Mouse (Mus musculus): Measurements from ENCODE around the gene Ankrd13c.

Ankrd13c gene

GRCm38 (mm10) chr3:157952716-157953115 lies 5.7 kb downstream of the Ankrd13c start:
- DNase-seq (ENCODE audit: low read depth in 1 of 2, low spot score in 2 of 2): no peak

GRCm38 (mm10) chr3:157955466-157955865 lies 8.4 kb downstream of the Ankrd13c start:
- no peak for DNase-seq (ENCODE audit: low read depth in 1 of 2, low spot score in 2 of 2)

GRCm38 (mm10) chr3:157956201-157956600 lies 9.2 kb downstream of the Ankrd13c start:
- no peak for DNase-seq (ENCODE audit: low read depth in 1 of 2, low spot score in 2 of 2)

- no peak for DNase-seq (ENCODE audit: low read depth in 1 of 2, low spot score in 2 of 2)
These were observed 10.3 kb downstream of the Ankrd13c start for GRCm38 (mm10) chr3:157957320-157957719.

- DNase-seq (ENCODE audit: low read depth in 1 of 2, low spot score in 2 of 2): no peak
These were observed 24.1 kb downstream of the Ankrd13c start for GRCm38 (mm10) chr3:157971151-157971550.

- no peak for DNase-seq (ENCODE audit: low read depth in 1 of 2, low spot score in 2 of 2)
These were observed 26.2 kb downstream of the Ankrd13c start for GRCm38 (mm10) chr3:157973236-157973635.

- DNase-seq (ENCODE audit: low read depth in 1 of 2, low spot score in 2 of 2): no peak
These were observed 32.6 kb downstream of the Ankrd13c start for GRCm38 (mm10) chr3:157979619-157980018.

GRCm38 (mm10) chr3:157993322-157993721 lies 46.3 kb downstream of the Ankrd13c start:
- no peak for DNase-seq (ENCODE audit: low read depth in 1 of 2, low spot score in 2 of 2)

GRCm38 (mm10) chr3:157995726-157996125 lies 48.7 kb downstream of the Ankrd13c start:
- no peak for DNase-seq (ENCODE audit: low read depth in 1 of 2, low spot score in 2 of 2)

GRCm38 (mm10) chr3:157998742-157999369 lies 51.8 kb downstream of the Ankrd13c start:
- no peak for DNase-seq (ENCODE audit: low read depth in 1 of 2, low spot score in 2 of 2)

GRCm38 (mm10) chr3:158008647-158009046 lies 61.6 kb downstream of the Ankrd13c start:
- DNase-seq (ENCODE audit: low read depth in 1 of 2, low spot score in 2 of 2): no peak

GRCm38 (mm10) chr3:158009762-158010320 lies 62.8 kb downstream of the Ankrd13c start:
- no peak for DNase-seq (ENCODE audit: low read depth in 1 of 2, low spot score in 2 of 2)

GRCm38 (mm10) chr3:158031371-158031925 lies 84.4 kb downstream of the Ankrd13c start:
- peak; percentile 66 to 83 for DNase-seq (ENCODE audit: low read depth in 1 of 2, low spot score in 2 of 2)

- no peak for DNase-seq (ENCODE audit: low read depth in 1 of 2, low spot score in 2 of 2)
These were observed 85.1 kb downstream of the Ankrd13c start for GRCm38 (mm10) chr3:158032106-158032505.

- DNase-seq (ENCODE audit: low read depth in 1 of 2, low spot score in 2 of 2): no peak
These were observed 88.8 kb downstream of the Ankrd13c start for GRCm38 (mm10) chr3:158035866-158036265.

GRCm38 (mm10) chr3:158036329-158036988 lies 89.4 kb downstream of the Ankrd13c start, which contains the start of the genes Srsf11 and Lrrc40:
TSS of gene Srsf11 (minus strand) at chr3:158036639.
TSS of gene Lrrc40 (plus strand) at chr3:158036662.
- DNase-seq (ENCODE audit: low read depth in 1 of 2, low spot score in 2 of 2): peak; percentile 81 to 91

- no peak for DNase-seq (ENCODE audit: low read depth in 1 of 2, low spot score in 2 of 2)
These were observed 91.1 kb downstream of the Ankrd13c start for GRCm38 (mm10) chr3:158038106-158038505.

GRCm38 (mm10) chr3:158040755-158041154 lies 93.7 kb downstream of the Ankrd13c start:
- DNase-seq (ENCODE audit: low read depth in 1 of 2, low spot score in 2 of 2): no peak

GRCm38 (mm10) chr3:158049508-158049907 lies 102.5 kb downstream of the Ankrd13c start:
- DNase-seq (ENCODE audit: low read depth in 1 of 2, low spot score in 2 of 2): no peak
